Mouse (Mus musculus) heart, embryonic 11.5 days (tissue): Measurements from ENCODE around the gene Vac14. TPM values are rescaled to one million over a fixed set of nuclear protein-coding genes. Genes with fewer than 3 reads are reported as not detected.

Source experiments
- ATAC-seq: fragments of 200-750 bp; cut with Nextera tagmentation; replicated peaks from 2 replicates; pipeline ENCODE4 v1.8.0; 2017; ENCODE audit warnings: moderate library complexity; ENCODE audit not compliant: insufficient number of reproducible peaks, low FRiP score, low TSS enrichment
- H3K27ac ChIP-seq: fragments of 300-500 bp; sonication (generic); 2 replicates; pipeline ENCODE4 v1.5.1; 2014; ENCODE audit warnings: mild to moderate bottlenecking, low read depth, low read length
- H3K27me3 ChIP-seq: fragments of 300-500 bp; sonication (generic); 2 replicates; pipeline ENCODE4 v1.6.1; 2014; ENCODE audit warnings: mild to moderate bottlenecking, low read length, mixed read lengths; ENCODE audit not compliant: control insufficient read depth, insufficient read depth
- H3K36me3 ChIP-seq: fragments of 300-500 bp; sonication (generic); 2 replicates; pipeline ENCODE4 v1.6.1; 2014; ENCODE audit warnings: mild to moderate bottlenecking, low read length, moderate library complexity, mixed read lengths; ENCODE audit not compliant: control insufficient read depth, insufficient read depth
- H3K4me1 ChIP-seq: fragments of 300-500 bp; sonication (generic); 2 replicates; pipeline ENCODE4 v1.6.1; 2014; ENCODE audit warnings: low read length; ENCODE audit not compliant: control insufficient read depth, insufficient read depth
- H3K4me2 ChIP-seq: fragments of 300-500 bp; sonication (generic); 2 replicates; pipeline ENCODE4 v1.6.1; 2014; ENCODE audit warnings: mild to moderate bottlenecking, moderate library complexity
- H3K4me3 ChIP-seq: fragments of 300-500 bp; sonication (generic); 2 replicates; pipeline ENCODE4 v1.5.1; 2014; ENCODE audit warnings: low read depth, low read length
- H3K9ac ChIP-seq: fragments of 300-500 bp; sonication (generic); 2 replicates; pipeline ENCODE4 v1.6.1; 2014; ENCODE audit warnings: mild to moderate bottlenecking, low read depth, low read length, moderate library complexity
- H3K9me3 ChIP-seq: fragments of 300-500 bp; sonication (generic); replicated peaks from 2 replicates; pipeline ENCODE4 v1.6.1; 2016; ENCODE audit warnings: low read length; ENCODE audit not compliant: control insufficient read depth
- WGBS: fragments of 180-500 bp; shearing (Covaris S2); extraction: QIAGEN DNeasy Blood & Tissue Kit; methylation state at CpG from one replicate; pipeline ENCODE4 v1.1.7; 2014; ENCODE audit not compliant: insufficient replicate concordance; 5-methylcytosine and 5-hydroxymethylcytosine counted together
- polyA plus RNA-seq: library from polyadenylated mRNA; unstranded; fragments of >200 nt; fragmentation: Nextera tagmentation; extraction: Ambion mirVana; gene quantifications from 2 replicates; pipeline ENCODE4 v1.2.1, GENCODE M21; 2014

Vac14 gene
- polyA plus RNA-seq, 1 experiment from 2014 or later = 22.7 TPM

GRCm38 (mm10) chr8:110699501-110699900, 81.1 kb downstream of the Vac14 start:
- Histone ChIP-seq H3K4me2 (no peak overlapping the region), H3K9ac (no peak overlapping the region), H3K4me3 (no peak overlapping the region), H3K4me1 (peaks cover 41% of the 10 kb centered on the region), H3K27me3 (no peaks in the 10 kb centered on the region), H3K36me3 (no peaks in the 10 kb centered on the region), H3K27ac (no peak overlapping the region), H3K9me3 (no peaks in the 10 kb centered on the region)
- 81% methylated on average over 7 of the region's 7 CpGs for WGBS
- ATAC-seq = no peak

GRCm38 (mm10) chr8:110700561-110700960, 82.2 kb downstream of the Vac14 start:
- Histone ChIP-seq H3K9ac (no peak overlapping the region), H3K36me3 (no peaks in the 10 kb centered on the region), H3K4me3 (no peak overlapping the region), H3K27me3 (no peaks in the 10 kb centered on the region), H3K27ac (no peak overlapping the region), H3K4me1 (peaks cover 52% of the 10 kb centered on the region), H3K4me2 (no peak overlapping the region), H3K9me3 (no peaks in the 10 kb centered on the region)
- no peak for ATAC-seq
- WGBS = 90% methylated on average over 2 of the region's 2 CpGs

GRCm38 (mm10) chr8:110702636-110703459, 84.5 kb downstream of the Vac14 start:
- H3K4me2 ChIP-seq = no peak overlapping the region
- H3K9ac ChIP-seq = no peak overlapping the region
- H3K36me3 ChIP-seq = no peaks in the 10 kb centered on the region
- H3K9me3 ChIP-seq = no peaks in the 10 kb centered on the region
- no peak overlapping the region for H3K4me3 ChIP-seq
- H3K4me1 ChIP-seq = peaks cover 52% of the 10 kb centered on the region
- ATAC-seq = no peak
- peak overlapping the region; percentile 60 for H3K27ac ChIP-seq
- H3K27me3 ChIP-seq = no peaks in the 10 kb centered on the region
- WGBS = 52% methylated on average over 9 of the region's 9 CpGs

GRCm38 (mm10) chr8:110703460-110704061, 85.2 kb downstream of the Vac14 start:
- no peaks in the 10 kb centered on the region for H3K27me3 ChIP-seq
- 40% methylated on average over 9 of the region's 9 CpGs for WGBS
- peaks cover 52% of the 10 kb centered on the region for H3K4me1 ChIP-seq
- H3K9me3 ChIP-seq = no peaks in the 10 kb centered on the region
- no peak for ATAC-seq
- H3K4me2 ChIP-seq = peak overlapping the region; percentile 4; the same call in 1 of the 2 replicates
- 0 out of 2 replicates have a peak overlapping the region, but pooled peaks have one; percentile 39 for H3K9ac ChIP-seq
- H3K27ac ChIP-seq = peak overlapping the region; percentile 60
- H3K4me3 ChIP-seq = no peak overlapping the region
- no peaks in the 10 kb centered on the region for H3K36me3 ChIP-seq

GRCm38 (mm10) chr8:110704103-110704502, 85.7 kb downstream of the Vac14 start:
- H3K27ac ChIP-seq = peak overlapping the region; percentile 57
- no peak for ATAC-seq
- H3K27me3 ChIP-seq = no peaks in the 10 kb centered on the region
- peak overlapping the region; percentile 6 for H3K4me2 ChIP-seq
- 71% methylated on average over 3 of the region's 3 CpGs for WGBS
- 0 out of 2 replicates have a peak overlapping the region, but pooled peaks have one; percentile 39 for H3K9ac ChIP-seq
- H3K9me3 ChIP-seq = no peaks in the 10 kb centered on the region
- H3K4me3 ChIP-seq = no peak overlapping the region
- peaks cover 52% of the 10 kb centered on the region for H3K4me1 ChIP-seq
- H3K36me3 ChIP-seq = no peaks in the 10 kb centered on the region

GRCm38 (mm10) chr8:110705391-110706287, 87.3 kb downstream of the Vac14 start:
- no peak overlapping the region for H3K4me3 ChIP-seq
- H3K27ac ChIP-seq = peak overlapping the region; percentile 1

GRCm38 (mm10) chr8:110706288-110706870, 88.0 kb downstream of the Vac14 start:
- H3K9ac ChIP-seq = no peak overlapping the region
- no peaks in the 10 kb centered on the region for H3K27me3 ChIP-seq
- no peak overlapping the region for H3K4me3 ChIP-seq
- no peaks in the 10 kb centered on the region for H3K36me3 ChIP-seq
- H3K9me3 ChIP-seq = no peaks in the 10 kb centered on the region
- ATAC-seq = no peak
- WGBS = 91% methylated on average over 3 of the region's 3 CpGs
- peak overlapping the region; percentile 1; the same call in 1 of the 2 replicates for H3K27ac ChIP-seq
- H3K4me2 ChIP-seq = no peak overlapping the region
- H3K4me1 ChIP-seq = peaks cover 61% of the 10 kb centered on the region

More at GRCm38 (mm10) chr8:110705391-110706287, 87.3 kb downstream of the Vac14 start:
- Histone ChIP-seq H3K9me3 (no peaks in the 10 kb centered on the region), H3K36me3 (no peaks in the 10 kb centered on the region), H3K4me1 (peaks cover 57% of the 10 kb centered on the region), H3K27me3 (no peaks in the 10 kb centered on the region), H3K9ac (peak overlapping the region; percentile 56; the same call in 1 of the 2 replicates), H3K4me2 (no peak overlapping the region)
- WGBS = 39% methylated on average over 14 of the region's 14 CpGs
- ATAC-seq = no peak

- Histone ChIP-seq H3K9ac (no peak overlapping the region), H3K4me2 (no peak overlapping the region), H3K27me3 (no peaks in the 10 kb centered on the region), H3K9me3 (no peaks in the 10 kb centered on the region), H3K4me1 (peaks cover 62% of the 10 kb centered on the region), H3K36me3 (no peaks in the 10 kb centered on the region), H3K4me3 (no peak overlapping the region), H3K27ac (no peak overlapping the region)
- ATAC-seq = no peak
- 90% methylated on average over 11 of the region's 11 CpGs for WGBS
Observed at GRCm38 (mm10) chr8:110708429-110708828, 90.0 kb downstream of the Vac14 start.
